Mouse (Mus musculus): ENCODE data around the gene Ugt1a9. TPM values are rescaled to one million over a fixed set of nuclear protein-coding genes. Genes with fewer than 3 reads are reported as not detected.

The Ugt1a9 gene
- polyA plus RNA-seq, 1 experiment: not detected

DNA sequence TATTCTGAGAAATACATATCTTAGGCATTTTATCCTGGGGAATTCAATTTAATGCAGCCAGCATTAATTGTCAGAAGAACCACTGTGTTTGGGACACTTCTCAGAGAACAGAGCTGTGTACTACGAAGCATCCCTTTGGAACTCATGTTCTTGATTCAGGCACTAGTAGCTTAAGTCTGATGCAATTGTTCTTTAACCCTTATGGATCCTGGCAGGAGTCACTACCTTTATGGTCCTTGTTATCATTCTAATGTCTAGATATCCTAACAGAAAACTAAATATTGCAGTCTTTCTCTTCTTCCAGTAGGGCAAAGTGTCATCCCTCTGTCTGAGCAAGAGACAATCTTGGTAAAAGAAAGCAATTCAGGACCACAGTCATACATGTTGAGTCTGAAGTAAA, 142.5 kb downstream of the Ugt1a9 start:
- H3K4me3 ChIP-seq (ENCODE audit: low read depth, low read length): no peak overlapping the region
- H3K9ac ChIP-seq (ENCODE audit: low read depth, poor library complexity, severe bottlenecking): no peak overlapping the region
- H3K27ac ChIP-seq (ENCODE audit: insufficient read depth, low read length): no peak overlapping the region
- no peak for TF ChIP-seq EP300 (IDR thresholded peaks at IDR 0.05; ENCODE audit: insufficient read depth, low read depth, low read length)
- no peak for TF ChIP-seq POLR2A (IDR thresholded peaks at IDR 0.05; ENCODE audit: insufficient read depth, low read length)
- no peak for TF ChIP-seq CTCF (IDR thresholded peaks at IDR 0.05; ENCODE audit: low read depth, low read length)
- H3K36me3 ChIP-seq (ENCODE audit: control insufficient read depth, insufficient read depth, low read length, poor library complexity, severe bottlenecking): no peaks in the 10 kb centered on the region
- H3K9me3 ChIP-seq (replicated peaks; ENCODE audit: control insufficient read depth, insufficient read depth, low read length, poor library complexity, severe bottlenecking): peaks cover 8% of the 10 kb centered on the region; the same call in 1 of the 2 replicates
- no peaks in the 10 kb centered on the region for H3K4me1 ChIP-seq (ENCODE audit: control insufficient read depth, insufficient read depth, low read length)
- no peaks in the 10 kb centered on the region for H3K27me3 ChIP-seq (ENCODE audit: control insufficient read depth, insufficient read depth, low read length, poor library complexity, severe bottlenecking)

DNA sequence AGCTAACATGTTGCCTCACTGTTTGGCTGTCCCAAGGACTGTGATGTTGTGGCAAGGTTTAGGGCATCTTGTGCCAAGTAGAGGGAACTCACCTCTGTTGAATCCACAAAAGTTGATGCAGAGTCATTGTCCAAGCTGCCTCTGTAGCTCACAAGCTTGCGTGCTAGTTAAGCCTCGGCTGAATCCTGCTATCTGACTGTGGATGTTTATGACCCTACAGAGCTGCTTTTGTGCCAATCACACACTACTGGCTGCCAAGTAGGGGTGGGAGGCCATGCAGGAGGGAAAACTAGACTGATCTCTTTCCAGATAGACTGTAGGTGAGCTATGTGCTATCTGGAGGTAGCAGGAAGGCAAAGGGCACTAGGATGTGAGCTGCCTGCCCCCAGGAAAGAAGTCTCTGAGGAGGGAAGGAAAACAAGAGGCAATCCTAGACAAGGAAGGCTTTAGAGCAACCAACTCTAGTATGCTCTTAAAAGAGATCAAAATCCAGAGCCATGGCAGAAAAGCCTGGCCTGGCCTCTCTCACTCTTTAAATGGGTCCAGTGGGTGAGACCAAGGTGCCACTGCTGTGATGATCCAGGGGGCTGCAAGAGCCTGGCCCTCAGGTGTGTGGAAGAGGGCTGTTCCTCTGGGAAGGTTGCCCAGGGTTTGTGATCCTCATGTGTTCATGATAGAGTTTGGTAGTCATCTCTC, 143.3 kb downstream of the Ugt1a9 start:
- no peaks in the 10 kb centered on the region for H3K27me3 ChIP-seq (ENCODE audit: control insufficient read depth, insufficient read depth, low read length, poor library complexity, severe bottlenecking)
- no peak overlapping the region for H3K4me3 ChIP-seq (ENCODE audit: low read depth, low read length)
- no peaks in the 10 kb centered on the region for H3K36me3 ChIP-seq (ENCODE audit: control insufficient read depth, insufficient read depth, low read length, poor library complexity, severe bottlenecking)
- no peak overlapping the region for H3K9ac ChIP-seq (ENCODE audit: low read depth, poor library complexity, severe bottlenecking)
- H3K4me1 ChIP-seq (ENCODE audit: control insufficient read depth, insufficient read depth, low read length): no peaks in the 10 kb centered on the region
- peaks cover 8% of the 10 kb centered on the region; the same call in 1 of the 2 replicates for H3K9me3 ChIP-seq (replicated peaks; ENCODE audit: control insufficient read depth, insufficient read depth, low read length, poor library complexity, severe bottlenecking)
- TF ChIP-seq EP300 (IDR thresholded peaks at IDR 0.05; ENCODE audit: insufficient read depth, low read depth, low read length) (no peak), CTCF (IDR thresholded peaks at IDR 0.05; ENCODE audit: low read depth, low read length) (no peak)
- no peak overlapping the region for H3K27ac ChIP-seq (ENCODE audit: insufficient read depth, low read length)

DNA sequence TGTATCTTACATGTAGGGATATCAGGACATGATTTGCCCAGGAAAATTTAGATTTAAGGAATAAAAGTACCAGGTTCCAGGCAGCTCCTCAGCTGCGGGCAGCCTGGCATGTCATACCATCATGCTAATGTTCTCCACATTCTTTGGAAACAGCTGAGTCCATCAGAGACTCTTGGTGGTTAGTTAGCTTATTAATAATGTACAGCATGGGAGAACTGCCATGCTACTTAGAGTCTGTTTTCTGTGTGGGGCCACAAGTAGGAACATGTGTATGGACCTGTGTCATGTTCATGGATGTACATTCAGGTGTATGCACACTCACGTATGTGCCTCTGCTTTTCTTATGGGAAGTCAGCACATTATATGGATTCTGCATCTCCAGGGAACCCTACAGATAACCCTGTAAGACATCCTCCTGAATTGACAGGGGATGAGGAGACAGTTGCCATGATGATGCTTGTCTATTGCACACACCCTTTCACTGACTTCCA, 143.9 kb downstream of the Ugt1a9 start:
- TF ChIP-seq EP300 (IDR thresholded peaks at IDR 0.05; ENCODE audit: insufficient read depth, low read depth, low read length) (no peak), CTCF (IDR thresholded peaks at IDR 0.05; ENCODE audit: low read depth, low read length) (no peak), POLR2A (IDR thresholded peaks at IDR 0.05; ENCODE audit: insufficient read depth, low read length) (no peak)
- peaks cover 8% of the 10 kb centered on the region; the same call in 1 of the 2 replicates for H3K9me3 ChIP-seq (replicated peaks; ENCODE audit: control insufficient read depth, insufficient read depth, low read length, poor library complexity, severe bottlenecking)
- H3K4me1 ChIP-seq (ENCODE audit: control insufficient read depth, insufficient read depth, low read length): no peaks in the 10 kb centered on the region
- no peak overlapping the region for H3K9ac ChIP-seq (ENCODE audit: low read depth, poor library complexity, severe bottlenecking)
- H3K4me3 ChIP-seq (ENCODE audit: low read depth, low read length): no peak overlapping the region
- no peaks in the 10 kb centered on the region for H3K36me3 ChIP-seq (ENCODE audit: control insufficient read depth, insufficient read depth, low read length, poor library complexity, severe bottlenecking)
- no peak overlapping the region for H3K27ac ChIP-seq (ENCODE audit: insufficient read depth, low read length)
- H3K27me3 ChIP-seq (ENCODE audit: control insufficient read depth, insufficient read depth, low read length, poor library complexity, severe bottlenecking): no peaks in the 10 kb centered on the region

DNA sequence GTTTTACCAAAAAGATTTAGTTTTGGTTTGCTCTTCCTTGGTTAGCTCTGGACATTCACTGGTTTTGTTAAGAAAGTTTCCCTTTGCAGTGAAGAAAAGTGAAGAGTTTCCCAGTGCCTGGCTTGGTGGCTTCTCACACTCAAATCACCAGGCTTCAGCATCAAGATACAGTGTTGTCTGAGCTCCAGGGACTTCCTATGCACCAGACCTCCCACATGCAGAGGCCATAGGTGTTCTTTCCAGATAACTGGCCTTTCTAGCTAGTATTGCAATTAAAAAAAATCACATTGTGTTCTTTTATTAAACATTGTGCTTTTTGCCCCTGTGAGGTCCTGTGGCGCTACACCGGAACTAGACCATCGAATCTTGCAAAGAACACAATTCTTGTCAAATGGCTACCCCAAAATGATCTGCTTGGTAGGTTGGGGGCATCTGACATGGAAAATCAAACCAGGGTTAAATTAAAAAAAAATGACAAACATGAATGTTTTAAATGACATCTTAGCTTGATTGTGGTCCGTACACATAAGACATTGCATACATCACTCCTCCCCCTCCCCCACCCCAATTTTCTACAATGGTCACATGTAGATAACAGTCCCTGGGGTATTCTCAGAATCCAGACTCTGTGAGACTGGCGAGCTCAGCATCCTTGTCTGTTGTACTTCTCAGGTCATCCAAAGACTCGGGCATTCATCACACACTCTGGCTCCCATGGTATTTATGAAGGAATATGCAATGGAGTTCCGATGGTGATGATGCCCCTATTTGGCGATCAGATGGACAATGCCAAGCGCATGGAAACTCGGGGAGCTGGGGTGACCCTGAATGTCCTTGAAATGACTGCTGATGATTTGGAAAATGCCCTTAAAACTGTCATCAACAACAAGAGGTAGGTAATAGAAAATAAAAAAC, 145.1 kb downstream of the Ugt1a9 start:
- H3K9ac ChIP-seq (ENCODE audit: low read depth, poor library complexity, severe bottlenecking): no peak overlapping the region
- TF ChIP-seq CTCF (IDR thresholded peaks at IDR 0.05; ENCODE audit: low read depth, low read length) (no peak), EP300 (IDR thresholded peaks at IDR 0.05; ENCODE audit: insufficient read depth, low read depth, low read length) (no peak), POLR2A (IDR thresholded peaks at IDR 0.05; ENCODE audit: insufficient read depth, low read length) (no peak)
- H3K36me3 ChIP-seq (ENCODE audit: control insufficient read depth, insufficient read depth, low read length, poor library complexity, severe bottlenecking): no peaks in the 10 kb centered on the region
- H3K27ac ChIP-seq (ENCODE audit: insufficient read depth, low read length): no peak overlapping the region
- no peaks in the 10 kb centered on the region for H3K27me3 ChIP-seq (ENCODE audit: control insufficient read depth, insufficient read depth, low read length, poor library complexity, severe bottlenecking)
- H3K4me3 ChIP-seq (ENCODE audit: low read depth, low read length): no peak overlapping the region
- no peaks in the 10 kb centered on the region for H3K4me1 ChIP-seq (ENCODE audit: control insufficient read depth, insufficient read depth, low read length)
- H3K9me3 ChIP-seq (replicated peaks; ENCODE audit: control insufficient read depth, insufficient read depth, low read length, poor library complexity, severe bottlenecking): peaks cover 8% of the 10 kb centered on the region; the same call in 1 of the 2 replicates

DNA sequence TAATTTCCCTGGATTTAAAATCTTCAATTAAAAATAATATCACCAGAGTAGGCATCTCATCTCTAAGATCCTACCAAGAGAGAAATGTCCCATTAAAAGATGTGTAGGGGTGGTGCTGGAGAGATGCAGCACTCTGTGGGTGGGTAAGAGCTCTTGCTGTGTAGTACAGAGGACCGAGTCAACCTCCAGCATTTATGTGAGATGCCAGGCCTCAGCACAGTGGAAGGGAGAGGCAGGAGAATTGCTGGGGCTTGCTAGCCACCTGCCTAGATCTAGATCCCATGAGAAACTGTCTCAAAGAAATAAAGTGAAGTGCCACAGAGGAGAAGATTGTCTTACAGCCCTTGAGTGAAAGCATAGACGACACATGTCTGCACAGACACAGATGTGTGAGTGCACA, 146.0 kb downstream of the Ugt1a9 start:
- Histone ChIP-seq H3K36me3 (ENCODE audit: control insufficient read depth, insufficient read depth, low read length, poor library complexity, severe bottlenecking) (no peaks in the 10 kb centered on the region), H3K27me3 (ENCODE audit: control insufficient read depth, insufficient read depth, low read length, poor library complexity, severe bottlenecking) (no peaks in the 10 kb centered on the region), H3K4me1 (ENCODE audit: control insufficient read depth, insufficient read depth, low read length) (no peaks in the 10 kb centered on the region), H3K9ac (ENCODE audit: low read depth, poor library complexity, severe bottlenecking) (no peak overlapping the region), H3K27ac (ENCODE audit: insufficient read depth, low read length) (no peak overlapping the region), H3K9me3 (replicated peaks; ENCODE audit: control insufficient read depth, insufficient read depth, low read length, poor library complexity, severe bottlenecking) (peaks cover 8% of the 10 kb centered on the region; the same call in 1 of the 2 replicates), H3K4me3 (ENCODE audit: low read depth, low read length) (no peak overlapping the region)
- TF ChIP-seq POLR2A (IDR thresholded peaks at IDR 0.05; ENCODE audit: insufficient read depth, low read length) (no peak), EP300 (IDR thresholded peaks at IDR 0.05; ENCODE audit: insufficient read depth, low read depth, low read length) (no peak), CTCF (IDR thresholded peaks at IDR 0.05; ENCODE audit: low read depth, low read length) (no peak)

All from ES-Bruce4 (cell line).